Mouse (Mus musculus) intestine, embryonic 14.5 days (tissue): Measurements from ENCODE around the gene B4galnt2. TPM values are rescaled to one million over a fixed set of nuclear protein-coding genes. Genes with fewer than 3 reads are reported as not detected.
A peak's percentile ranks its signal among the peaks of the same experiment; 100 is the strongest.

Experiments used
- ATAC-seq: fragments of 200-750 bp; cut with Nextera tagmentation; replicated peaks from 2 replicates; pipeline ENCODE4 v1.8.0; 2017; ENCODE audit warnings: low read depth, moderate number of reproducible peaks, moderate TSS enrichment, moderate library complexity; ENCODE audit not compliant: low FRiP score, low TSS enrichment
- DNase-seq: peaks from one replicate; pipeline ENCODE4 v3.0.0-alpha.2; 2018; ENCODE audit warnings: low spot score
- H3K27ac ChIP-seq: fragments of 300-500 bp; sonication (generic); 2 replicates; pipeline ENCODE4 v1.5.1; 2014; ENCODE audit warnings: low read depth, mild to moderate bottlenecking, control low read depth
- H3K27me3 ChIP-seq: fragments of 300-500 bp; sonication (generic); replicated peaks from 2 replicates; pipeline ENCODE4 v1.6.1; 2014; ENCODE audit warnings: low read length, control low read depth; ENCODE audit not compliant: control insufficient read depth, insufficient read depth
- H3K36me3 ChIP-seq: fragments of 300-500 bp; sonication (generic); 2 replicates; pipeline ENCODE4 v1.6.1; 2014; ENCODE audit warnings: low read length, control low read depth; ENCODE audit not compliant: control insufficient read depth, insufficient read depth
- H3K4me1 ChIP-seq: fragments of 300-500 bp; sonication (generic); replicated peaks from 2 replicates; pipeline ENCODE4 v1.6.1; 2014; ENCODE audit warnings: low read length, control low read depth, mixed read lengths; ENCODE audit not compliant: control insufficient read depth, insufficient read depth
- H3K4me2 ChIP-seq: fragments of 300-500 bp; sonication (generic); 2 replicates; pipeline ENCODE4 v1.6.1; 2014; ENCODE audit warnings: low read length
- H3K4me3 ChIP-seq: fragments of 300-500 bp; sonication (generic); 2 replicates; pipeline ENCODE4 v1.5.1; 2014; ENCODE audit warnings: low read depth, low read length, control low read depth, mixed read lengths
- H3K9ac ChIP-seq: fragments of 300-500 bp; sonication (generic); 2 replicates; pipeline ENCODE4 v1.6.1; 2014; ENCODE audit warnings: mild to moderate bottlenecking, low read length
- H3K9me3 ChIP-seq: fragments of 300-500 bp; sonication (generic); 2 replicates; pipeline ENCODE4 v1.6.1; 2016; ENCODE audit warnings: low read length, control low read depth; ENCODE audit not compliant: control insufficient read depth
- WGBS: fragments of 180-500 bp; shearing (Covaris S2); extraction: QIAGEN DNeasy Blood & Tissue Kit; methylation state at CpG from one replicate; pipeline ENCODE4 v1.1.7; 2014; 5-methylcytosine and 5-hydroxymethylcytosine counted together
- polyA plus RNA-seq: library from polyadenylated mRNA; unstranded; fragments of >200 nt; fragmentation: Nextera tagmentation; extraction: Ambion mirVana; gene quantifications from 2 replicates; pipeline ENCODE4 v1.2.1, GENCODE M21; 2014

The B4galnt2 gene
- polyA plus RNA-seq, 1 experiment from 2014 or later = 26.6 TPM

GRCm38 (mm10) chr11:95833631-95834142 is 81.0 kb downstream of the B4galnt2 start:
- Histone ChIP-seq H3K27me3 (peaks cover 62% of the 10 kb centered on the region), H3K4me2 (no peak overlapping the region), H3K27ac (no peak overlapping the region), H3K4me1 (peaks cover 31% of the 10 kb centered on the region), H3K9ac (no peak overlapping the region), H3K4me3 (no peak overlapping the region), H3K36me3 (no peaks in the 10 kb centered on the region), H3K9me3 (no peaks in the 10 kb centered on the region)
- ATAC-seq = no peak
- no peak for DNase-seq
- 11% methylated on average over 18 of the region's 18 CpGs for WGBS

GRCm38 (mm10) chr11:95833006-95833570 is 81.6 kb downstream of the B4galnt2 start:
- H3K27me3 ChIP-seq = peaks cover 68% of the 10 kb centered on the region
- H3K4me3 ChIP-seq = no peak overlapping the region
- 30% methylated on average over 8 of the region's 8 CpGs for WGBS
- no peaks in the 10 kb centered on the region for H3K36me3 ChIP-seq
- H3K4me1 ChIP-seq = peaks cover 31% of the 10 kb centered on the region
- H3K27ac ChIP-seq = no peak overlapping the region
- H3K9me3 ChIP-seq = no peaks in the 10 kb centered on the region
- H3K9ac ChIP-seq = no peak overlapping the region
- ATAC-seq = no peak
- no peak for DNase-seq
- H3K4me2 ChIP-seq = no peak overlapping the region

- H3K9ac ChIP-seq = no peak overlapping the region
- H3K36me3 ChIP-seq = no peaks in the 10 kb centered on the region
- H3K4me1 ChIP-seq = peaks cover 28% of the 10 kb centered on the region
- ATAC-seq (no peak), DNase-seq (no peak)
- no peaks in the 10 kb centered on the region for H3K9me3 ChIP-seq
- WGBS = 53% methylated on average over 18 of the region's 18 CpGs
- H3K27me3 ChIP-seq = peaks cover 71% of the 10 kb centered on the region
- H3K4me2 ChIP-seq = no peak overlapping the region
- H3K27ac ChIP-seq = no peak overlapping the region
- no peak overlapping the region for H3K4me3 ChIP-seq
These were observed 82.3 kb downstream of the B4galnt2 start for GRCm38 (mm10) chr11:95832129-95833005.

DNA sequence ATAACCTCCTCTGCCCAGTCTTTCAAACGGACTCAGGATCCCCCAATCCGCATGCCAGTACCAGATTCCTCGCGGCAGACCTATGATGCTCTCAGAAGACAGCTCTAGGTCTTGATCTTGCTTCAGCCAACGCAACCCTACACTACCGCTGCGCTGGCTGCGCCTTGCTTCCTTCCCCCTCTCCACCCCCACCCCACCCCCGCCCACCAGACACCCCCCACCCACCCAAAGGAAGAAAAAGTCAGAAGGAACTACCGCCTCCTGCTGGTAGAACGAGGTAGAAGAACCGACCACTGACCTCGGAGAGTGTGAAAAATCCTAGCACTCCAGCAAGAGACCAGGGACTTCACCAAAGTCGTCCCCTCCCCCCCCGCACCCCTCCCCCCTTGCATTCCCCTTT is 83.0 kb downstream of the B4galnt2 start:
- no peak overlapping the region for H3K27ac ChIP-seq
- peak overlapping the region; percentile 29; the same call in 1 of the 2 replicates for H3K4me3 ChIP-seq
- ATAC-seq (no peak), DNase-seq (no peak)
- H3K36me3 ChIP-seq = no peaks in the 10 kb centered on the region
- H3K9ac ChIP-seq = no peak overlapping the region
- peak overlapping the region; percentile 47; the same call in 1 of the 2 replicates for H3K4me2 ChIP-seq
- H3K4me1 ChIP-seq = peaks cover 21% of the 10 kb centered on the region
- 11% methylated on average over 14 of the region's 15 CpGs for WGBS
- H3K27me3 ChIP-seq = peaks cover 78% of the 10 kb centered on the region
- H3K9me3 ChIP-seq = no peaks in the 10 kb centered on the region

- peak overlapping the region; percentile 47 for H3K4me2 ChIP-seq
- WGBS = 7% methylated on average over 10 of the region's 10 CpGs
- peak overlapping the region; percentile 29 for H3K4me3 ChIP-seq
- H3K27ac ChIP-seq = no peak overlapping the region
- no peak overlapping the region for H3K9ac ChIP-seq
- H3K27me3 ChIP-seq = peaks cover 82% of the 10 kb centered on the region
- H3K9me3 ChIP-seq = no peaks in the 10 kb centered on the region
- ATAC-seq = no peak
- DNase-seq = no peak
- H3K4me1 ChIP-seq = peaks cover 18% of the 10 kb centered on the region
- H3K36me3 ChIP-seq = no peaks in the 10 kb centered on the region
These were observed 83.4 kb downstream of the B4galnt2 start for GRCm38 (mm10) chr11:95831276-95831619.

- Histone ChIP-seq H3K27me3 (peaks cover 83% of the 10 kb centered on the region), H3K4me1 (peaks cover 16% of the 10 kb centered on the region), H3K27ac (no peak overlapping the region), H3K4me3 (peak overlapping the region; percentile 29), H3K9me3 (no peaks in the 10 kb centered on the region), H3K36me3 (no peaks in the 10 kb centered on the region), H3K9ac (0 out of 2 replicates have a peak overlapping the region, but pooled peaks have one; percentile 3), H3K4me2 (peak overlapping the region; percentile 47)
- ATAC-seq = peak; percentile 45; the same call in 1 of the 2 replicates
- WGBS = 4% methylated on average over 80 of the region's 80 CpGs
- peak; percentile 74 for DNase-seq
These were observed 84.0 kb downstream of the B4galnt2 start for GRCm38 (mm10) chr11:95830411-95831275.

DNA sequence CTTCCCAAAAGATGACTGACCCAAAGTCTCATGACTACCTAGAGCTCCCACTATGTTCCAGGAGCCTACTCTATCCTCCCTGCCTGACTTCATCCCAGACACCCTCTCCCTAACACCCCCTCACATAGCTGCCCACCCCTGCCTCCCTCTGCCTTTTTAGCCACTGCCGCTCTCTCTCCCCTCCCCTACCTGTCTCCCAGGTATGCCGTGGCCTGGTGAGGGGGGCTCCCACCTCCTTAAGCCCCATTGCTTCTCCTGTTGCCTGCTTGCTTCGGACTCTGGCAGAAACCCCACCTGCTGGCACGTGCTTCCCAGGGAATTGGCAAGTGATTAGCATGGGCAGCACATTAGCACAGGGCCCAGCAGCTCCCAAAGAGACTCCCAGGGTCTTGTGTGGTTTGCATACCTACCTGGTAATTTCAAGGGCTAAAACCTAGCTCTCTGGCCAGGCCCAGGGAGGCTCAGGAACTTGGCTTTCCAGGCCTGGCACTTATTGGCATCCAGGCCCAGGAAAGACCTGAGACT is 85.1 kb downstream of the B4galnt2 start:
- Histone ChIP-seq H3K27ac (no peak overlapping the region), H3K4me2 (no peak overlapping the region), H3K36me3 (no peaks in the 10 kb centered on the region), H3K27me3 (peaks cover 87% of the 10 kb centered on the region), H3K9me3 (no peaks in the 10 kb centered on the region), H3K4me3 (no peak overlapping the region), H3K9ac (no peak overlapping the region), H3K4me1 (peaks cover 17% of the 10 kb centered on the region; the same call in 1 of the 2 replicates)
- ATAC-seq (no peak), DNase-seq (no peak)
- 39% methylated on average over 4 of the region's 4 CpGs for WGBS
